Mouse (Mus musculus): Measurements from ENCODE around the gene Mmd2.

DNA sequence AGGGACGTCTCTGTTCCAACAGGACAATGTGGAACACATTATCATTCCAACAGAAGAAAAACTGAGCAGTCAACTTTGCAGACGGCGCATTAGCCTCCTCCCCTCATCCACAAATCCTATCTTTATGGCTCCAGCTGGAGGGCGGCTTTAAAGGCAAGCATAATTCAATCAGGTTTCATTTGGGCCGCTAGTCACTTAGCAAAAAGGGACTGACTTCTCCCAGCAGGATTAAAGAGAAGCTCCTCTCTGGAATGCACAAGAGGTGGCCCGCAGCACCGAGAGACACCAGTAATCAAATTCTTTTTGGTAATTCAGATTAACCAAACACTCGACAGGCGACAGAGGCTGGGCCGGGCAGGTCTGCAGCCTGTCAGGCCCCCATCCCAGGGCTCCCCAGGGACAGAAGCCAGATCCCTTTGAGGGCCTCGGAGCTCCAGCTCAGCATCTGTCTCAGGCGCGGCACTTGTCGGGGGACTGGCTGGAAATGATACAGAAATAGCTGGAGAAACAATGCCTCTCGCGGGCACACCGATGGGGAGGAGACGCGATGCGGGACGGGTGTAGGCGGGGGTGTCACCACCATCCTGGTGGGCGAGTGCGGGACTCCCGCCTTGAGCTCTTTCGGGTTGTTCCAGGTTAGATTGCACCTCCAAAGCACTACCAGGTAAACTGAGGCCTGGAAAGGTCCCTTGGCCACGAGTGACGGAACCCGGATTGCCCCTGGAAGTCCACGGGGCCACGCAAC, 58.5 kb downstream of the Mmd2 start:
- TF ChIP-seq EP300 (IDR thresholded peaks at IDR 0.05; ENCODE audit: low read length) (no peak), PAX5 (IDR thresholded peaks at IDR 0.05; ENCODE audit: low read length) (no peak), CTCF (conservative IDR thresholded peaks at IDR 0.05 in 1 of 2, IDR thresholded peaks at IDR 0.05 in 1 of 2; ENCODE audit: low read depth in 2 of 2, low read length in 2 of 2) (no peak), ZKSCAN1 (IDR thresholded peaks at IDR 0.05; ENCODE audit: borderline replicate concordance, low read depth, low read length) (no peak), POLR2A (IDR thresholded peaks at IDR 0.05; ENCODE audit: low read depth, low read length) (no peak), KAT2A (IDR thresholded peaks at IDR 0.05; ENCODE audit: insufficient replicate concordance, low read length) (no peak), JUND (conservative IDR thresholded peaks at IDR 0.05; ENCODE audit: low read depth, low read length) (no peak), MAFK (IDR thresholded peaks at IDR 0.05; ENCODE audit: insufficient replicate concordance, low read length) (no peak), POLR2AphosphoS2 (IDR thresholded peaks at IDR 0.05; ENCODE audit: low read depth, low read length) (no peak), E2F4 (IDR thresholded peaks at IDR 0.05; ENCODE audit: insufficient replicate concordance, low read depth, low read length) (no peak)
